Mouse (Mus musculus): ENCODE results near the gene Foxi2. TPM values are rescaled to one million over a fixed set of nuclear protein-coding genes. Genes with fewer than 3 reads are reported as not detected.

The Foxi2 gene
- polyA plus RNA-seq, 1 experiment = not detected

GRCm38 (mm10) chr7:135430903-135431302 lies 20.8 kb downstream of the Foxi2 start:
- Histone ChIP-seq H3K4me3 (replicated peaks; ENCODE audit: insufficient read depth, low read depth, low read length) (no peak overlapping the region), H3K27me3 (ENCODE audit: control insufficient read depth, insufficient read depth, low read length) (no peaks in the 10 kb centered on the region), H3K4me1 (ENCODE audit: control insufficient read depth, insufficient read depth, low read length) (no peaks in the 10 kb centered on the region), H3K27ac (ENCODE audit: insufficient read depth, low read length) (no peak overlapping the region)
- DNase-seq = no peak
- no peak for TF ChIP-seq POLR2A (IDR thresholded peaks at IDR 0.05; ENCODE audit: borderline replicate concordance, insufficient read depth, low read length)
- no peak for TF ChIP-seq CTCF (IDR thresholded peaks at IDR 0.05; ENCODE audit: borderline replicate concordance, insufficient read depth, low read depth, low read length)
- WGBS = 66% methylated on average over 2 of the region's 2 CpGs

- no peaks in the 10 kb centered on the region for H3K4me1 ChIP-seq (ENCODE audit: control insufficient read depth, insufficient read depth, low read length)
- DNase-seq = no peak
- H3K27ac ChIP-seq (ENCODE audit: insufficient read depth, low read length) = no peak overlapping the region
- whole genome bisulfite sequencing = 72% methylated on average over 4 of the region's 4 CpGs
- H3K27me3 ChIP-seq (ENCODE audit: control insufficient read depth, insufficient read depth, low read length) = no peaks in the 10 kb centered on the region
- no peak overlapping the region for H3K4me3 ChIP-seq (replicated peaks; ENCODE audit: insufficient read depth, low read depth, low read length)
- TF ChIP-seq CTCF (IDR thresholded peaks at IDR 0.05; ENCODE audit: borderline replicate concordance, insufficient read depth, low read depth, low read length) (no peak), POLR2A (IDR thresholded peaks at IDR 0.05; ENCODE audit: borderline replicate concordance, insufficient read depth, low read length) (no peak)
Observed at GRCm38 (mm10) chr7:135443903-135444302, 33.8 kb downstream of the Foxi2 start.

GRCm38 (mm10) chr7:135451340-135451739 lies 41.2 kb downstream of the Foxi2 start:
- no peak overlapping the region for H3K4me3 ChIP-seq (replicated peaks; ENCODE audit: insufficient read depth, low read depth, low read length)
- H3K4me1 ChIP-seq (ENCODE audit: control insufficient read depth, insufficient read depth, low read length) = no peaks in the 10 kb centered on the region
- no peaks in the 10 kb centered on the region for H3K27me3 ChIP-seq (ENCODE audit: control insufficient read depth, insufficient read depth, low read length)
- no peak for DNase-seq
- no peak overlapping the region for H3K27ac ChIP-seq (ENCODE audit: insufficient read depth, low read length)
- TF ChIP-seq POLR2A (IDR thresholded peaks at IDR 0.05; ENCODE audit: borderline replicate concordance, insufficient read depth, low read length) = no peak
- no peak for TF ChIP-seq CTCF (IDR thresholded peaks at IDR 0.05; ENCODE audit: borderline replicate concordance, insufficient read depth, low read depth, low read length)
- WGBS = 84% methylated on average over 3 of the region's 3 CpGs

- Histone ChIP-seq H3K27me3 (ENCODE audit: control insufficient read depth, insufficient read depth, low read length) (no peaks in the 10 kb centered on the region), H3K27ac (ENCODE audit: insufficient read depth, low read length) (no peak overlapping the region), H3K4me3 (replicated peaks; ENCODE audit: insufficient read depth, low read depth, low read length) (no peak overlapping the region), H3K4me1 (ENCODE audit: control insufficient read depth, insufficient read depth, low read length) (no peaks in the 10 kb centered on the region)
- DNase-seq = peak in 1 of 2 experiments; percentile 4
- TF ChIP-seq POLR2A (IDR thresholded peaks at IDR 0.05; ENCODE audit: borderline replicate concordance, insufficient read depth, low read length) (no peak), CTCF (IDR thresholded peaks at IDR 0.05; ENCODE audit: borderline replicate concordance, insufficient read depth, low read depth, low read length) (no peak)
- 10% methylated on average over 1 of the region's 1 CpGs for WGBS
Observed at GRCm38 (mm10) chr7:135452366-135452765, 42.3 kb downstream of the Foxi2 start.

- no peak overlapping the region for H3K4me3 ChIP-seq (replicated peaks; ENCODE audit: insufficient read depth, low read depth, low read length)
- no peaks in the 10 kb centered on the region for H3K27me3 ChIP-seq (ENCODE audit: control insufficient read depth, insufficient read depth, low read length)
- no peak overlapping the region for H3K27ac ChIP-seq (ENCODE audit: insufficient read depth, low read length)
- DNase-seq = no peak
- TF ChIP-seq CTCF (IDR thresholded peaks at IDR 0.05; ENCODE audit: borderline replicate concordance, insufficient read depth, low read depth, low read length) = no peak
- TF ChIP-seq POLR2A (IDR thresholded peaks at IDR 0.05; ENCODE audit: borderline replicate concordance, insufficient read depth, low read length) = no peak
- WGBS = 61% methylated on average over 3 of the region's 3 CpGs
- no peaks in the 10 kb centered on the region for H3K4me1 ChIP-seq (ENCODE audit: control insufficient read depth, insufficient read depth, low read length)
Observed at GRCm38 (mm10) chr7:135453690-135454089, 43.6 kb downstream of the Foxi2 start.

Other genes with a start within 250 kb of the Foxi2 start
- gene Nps, start 151.6 kb upstream of the Foxi2 start, polyA plus RNA-seq (2012; rRNA removed) = 0.21 and 0.54 TPM in 2 replicates
- gene Clrn3, start 118.3 kb downstream of the Foxi2 start, polyA plus RNA-seq (2012; rRNA removed) = not detected in 2 replicates
- gene Ptpre, start 127.2 kb downstream of the Foxi2 start, polyA plus RNA-seq (2012; rRNA removed) = 20.8 and 21.2 TPM in 2 replicates